Mouse (Mus musculus) limb, embryonic 10.5 days (tissue): Measurements from ENCODE around the gene Adarb2. TPM values are rescaled to one million over a fixed set of nuclear protein-coding genes. Genes with fewer than 3 reads are reported as not detected.

Source experiments
- DNase-seq: peaks from one replicate; pipeline ENCODE4 v3.0.0-alpha.2; 2017; ENCODE audit warnings: low spot score
- H3K27ac ChIP-seq: fragments of 300-500 bp; sonication (generic); 2 replicates; pipeline ENCODE4 v1.5.1; 2016; ENCODE audit warnings: mild to moderate bottlenecking
- H3K27me3 ChIP-seq: fragments of 300-500 bp; sonication (generic); 2 replicates; pipeline ENCODE4 v1.6.1; 2016; ENCODE audit warnings: low read depth, mild to moderate bottlenecking; ENCODE audit not compliant: poor library complexity, severe bottlenecking
- H3K36me3 ChIP-seq: fragments of 300-500 bp; sonication (generic); 2 replicates; pipeline ENCODE4 v1.6.1; 2016; ENCODE audit warnings: mild to moderate bottlenecking, moderate library complexity
- H3K4me1 ChIP-seq: fragments of 300-500 bp; sonication (generic); 2 replicates; pipeline ENCODE4 v1.6.1; 2016
- H3K4me3 ChIP-seq: fragments of 300-500 bp; sonication (generic); 2 replicates; pipeline ENCODE4 v1.5.1; 2016; ENCODE audit warnings: mild to moderate bottlenecking, moderate library complexity
- H3K9me3 ChIP-seq: fragments of 300-500 bp; sonication (generic); replicated peaks from 2 replicates; pipeline ENCODE4 v1.6.1; 2016; ENCODE audit warnings: mild to moderate bottlenecking
- WGBS: fragments of 180-500 bp; shearing (Covaris S2); methylation state at CpG from one replicate; pipeline ENCODE4 v1.1.7; 2016; 5-methylcytosine and 5-hydroxymethylcytosine counted together
- polyA plus RNA-seq: library from polyadenylated mRNA; unstranded; fragments of >200 nt; fragmentation: Nextera tagmentation; extraction: Ambion mirVana; gene quantifications from 2 replicates; pipeline ENCODE4 v1.2.1, GENCODE M21; 2016

The Adarb2 gene
- polyA plus RNA-seq, 1 experiment from 2014 or later, result 0.69 TPM

GRCm38 (mm10) chr13:8700981-8701380, 498.3 kb downstream of the Adarb2 start:
- Histone ChIP-seq H3K4me1 (no peaks in the 10 kb centered on the region), H3K4me3 (no peak overlapping the region), H3K27ac (no peak overlapping the region), H3K27me3 (no peaks in the 10 kb centered on the region), H3K36me3 (no peaks in the 10 kb centered on the region), H3K9me3 (no peaks in the 10 kb centered on the region)
- no peak for DNase-seq
- 70% methylated on average over 4 of the region's 4 CpGs for WGBS

GRCm38 (mm10) chr13:8705296-8705695, 502.6 kb downstream of the Adarb2 start:
- 57% methylated on average over 4 of the region's 4 CpGs for WGBS
- no peaks in the 10 kb centered on the region for H3K4me1 ChIP-seq
- no peaks in the 10 kb centered on the region for H3K9me3 ChIP-seq
- no peak for DNase-seq
- H3K27me3 ChIP-seq, result no peaks in the 10 kb centered on the region
- no peaks in the 10 kb centered on the region for H3K36me3 ChIP-seq
- H3K27ac ChIP-seq, result no peak overlapping the region
- no peak overlapping the region for H3K4me3 ChIP-seq

- H3K27me3 ChIP-seq, result no peaks in the 10 kb centered on the region
- no peaks in the 10 kb centered on the region for H3K4me1 ChIP-seq
- WGBS, result 85% methylated on average over 6 of the region's 6 CpGs
- H3K9me3 ChIP-seq, result no peaks in the 10 kb centered on the region
- DNase-seq, result no peak
- no peak overlapping the region for H3K4me3 ChIP-seq
- no peaks in the 10 kb centered on the region for H3K36me3 ChIP-seq
- H3K27ac ChIP-seq, result no peak overlapping the region
These were observed 510.7 kb downstream of the Adarb2 start for GRCm38 (mm10) chr13:8713377-8713776.

- H3K4me1 ChIP-seq, result no peaks in the 10 kb centered on the region
These were observed 527.4 kb downstream of the Adarb2 start for GRCm38 (mm10) chr13:8729972-8730645.

GRCm38 (mm10) chr13:8737139-8737865, 534.6 kb downstream of the Adarb2 start:
- no peak overlapping the region for H3K27ac ChIP-seq
- H3K4me3 ChIP-seq, result no peak overlapping the region
- DNase-seq, result no peak
- no peaks in the 10 kb centered on the region for H3K9me3 ChIP-seq
- no peaks in the 10 kb centered on the region for H3K4me1 ChIP-seq
- no peaks in the 10 kb centered on the region for H3K36me3 ChIP-seq
- 80% methylated on average over 5 of the region's 5 CpGs for WGBS
- H3K27me3 ChIP-seq, result no peaks in the 10 kb centered on the region

More at GRCm38 (mm10) chr13:8729972-8730645, 527.4 kb downstream of the Adarb2 start:
- Histone ChIP-seq H3K27ac (no peak overlapping the region), H3K36me3 (no peaks in the 10 kb centered on the region), H3K27me3 (no peaks in the 10 kb centered on the region), H3K9me3 (no peaks in the 10 kb centered on the region), H3K4me3 (no peak overlapping the region)
- WGBS, result 85% methylated on average over 10 of the region's 10 CpGs
- no peak for DNase-seq

- Histone ChIP-seq H3K9me3 (no peaks in the 10 kb centered on the region), H3K4me3 (no peak overlapping the region), H3K4me1 (no peaks in the 10 kb centered on the region), H3K27ac (no peak overlapping the region), H3K36me3 (no peaks in the 10 kb centered on the region), H3K27me3 (no peaks in the 10 kb centered on the region)
- DNase-seq, result no peak
- 96% methylated on average over 5 of the region's 5 CpGs for WGBS
These were observed 540.1 kb downstream of the Adarb2 start for GRCm38 (mm10) chr13:8742792-8743191.

- no peaks in the 10 kb centered on the region for H3K36me3 ChIP-seq
- DNase-seq, result peak; percentile 37
- 65% methylated on average over 3 of the region's 3 CpGs for WGBS
These were observed 541.9 kb downstream of the Adarb2 start for GRCm38 (mm10) chr13:8744565-8744964.

GRCm38 (mm10) chr13:8745596-8745995, 542.9 kb downstream of the Adarb2 start:
- Histone ChIP-seq H3K9me3 (no peaks in the 10 kb centered on the region), H3K27ac (no peak overlapping the region), H3K36me3 (no peaks in the 10 kb centered on the region), H3K4me3 (no peak overlapping the region), H3K4me1 (no peaks in the 10 kb centered on the region), H3K27me3 (no peaks in the 10 kb centered on the region)
- 88% methylated on average over 4 of the region's 4 CpGs for WGBS
- DNase-seq, result no peak

More at GRCm38 (mm10) chr13:8744565-8744964, 541.9 kb downstream of the Adarb2 start:
- H3K27me3 ChIP-seq, result no peaks in the 10 kb centered on the region
- H3K4me3 ChIP-seq, result no peak overlapping the region
- H3K27ac ChIP-seq, result no peak overlapping the region
- H3K9me3 ChIP-seq, result no peaks in the 10 kb centered on the region
- H3K4me1 ChIP-seq, result no peaks in the 10 kb centered on the region

- Histone ChIP-seq H3K27ac (no peak overlapping the region), H3K27me3 (no peaks in the 10 kb centered on the region), H3K4me3 (no peak overlapping the region), H3K36me3 (no peaks in the 10 kb centered on the region), H3K4me1 (no peaks in the 10 kb centered on the region), H3K9me3 (no peaks in the 10 kb centered on the region)
- WGBS, result 92% methylated on average over 6 of the region's 6 CpGs
- DNase-seq, result no peak
These were observed 546.8 kb downstream of the Adarb2 start for GRCm38 (mm10) chr13:8749451-8749850.

- Histone ChIP-seq H3K27me3 (no peaks in the 10 kb centered on the region), H3K27ac (no peak overlapping the region), H3K9me3 (no peaks in the 10 kb centered on the region), H3K4me3 (no peak overlapping the region), H3K36me3 (no peaks in the 10 kb centered on the region), H3K4me1 (no peaks in the 10 kb centered on the region)
- DNase-seq, result no peak
- 66% methylated on average over 8 of the region's 8 CpGs for WGBS
These were observed 558.3 kb downstream of the Adarb2 start for GRCm38 (mm10) chr13:8760940-8761339.

GRCm38 (mm10) chr13:8769654-8770227, 567.1 kb downstream of the Adarb2 start:
- Histone ChIP-seq H3K4me1 (peaks cover 4% of the 10 kb centered on the region; the same call in 1 of the 2 replicates), H3K9me3 (no peaks in the 10 kb centered on the region), H3K36me3 (no peaks in the 10 kb centered on the region), H3K27ac (0 out of 2 replicates have a peak overlapping the region, but pooled peaks have one; percentile 19), H3K27me3 (no peaks in the 10 kb centered on the region), H3K4me3 (no peak overlapping the region)
- WGBS, result 95% methylated on average over 7 of the region's 7 CpGs
- no peak for DNase-seq

GRCm38 (mm10) chr13:8770616-8771015, 568.0 kb downstream of the Adarb2 start:
- 45% methylated on average over 4 of the region's 4 CpGs for WGBS

GRCm38 (mm10) chr13:8780441-8780840, 577.8 kb downstream of the Adarb2 start:
- peak; percentile 44 for DNase-seq
- Histone ChIP-seq H3K4me3 (no peak overlapping the region), H3K27ac (no peak overlapping the region), H3K27me3 (no peaks in the 10 kb centered on the region), H3K36me3 (no peaks in the 10 kb centered on the region), H3K9me3 (no peaks in the 10 kb centered on the region), H3K4me1 (peaks cover 19% of the 10 kb centered on the region)
- 52% methylated on average over 4 of the region's 4 CpGs for WGBS

More at GRCm38 (mm10) chr13:8770616-8771015, 568.0 kb downstream of the Adarb2 start:
- no peak overlapping the region for H3K4me3 ChIP-seq
- peaks cover 4% of the 10 kb centered on the region; the same call in 1 of the 2 replicates for H3K4me1 ChIP-seq
- H3K36me3 ChIP-seq, result no peaks in the 10 kb centered on the region
- no peak overlapping the region for H3K27ac ChIP-seq
- no peak for DNase-seq
- H3K9me3 ChIP-seq, result no peaks in the 10 kb centered on the region
- no peaks in the 10 kb centered on the region for H3K27me3 ChIP-seq
